Mouse (Mus musculus): ENCODE results near the gene Dbndd1. TPM values are rescaled to one million over a fixed set of nuclear protein-coding genes. Genes with fewer than 3 reads are reported as not detected.
"Not testable (repeated sequence)": the region's sequence is repeated elsewhere in the genome, so short reads cannot be mapped to it uniquely, and the experiment has no call there.

Gene Dbndd1
- polyA plus RNA-seq, 1 experiment from 2014 or later, result 85.6 TPM

GRCm38 (mm10) chr8:123482627-123483026 lies 32.6 kb downstream of the Dbndd1 start:
- ATAC-seq (ENCODE audit: low FRiP score), result no peak

DNA sequence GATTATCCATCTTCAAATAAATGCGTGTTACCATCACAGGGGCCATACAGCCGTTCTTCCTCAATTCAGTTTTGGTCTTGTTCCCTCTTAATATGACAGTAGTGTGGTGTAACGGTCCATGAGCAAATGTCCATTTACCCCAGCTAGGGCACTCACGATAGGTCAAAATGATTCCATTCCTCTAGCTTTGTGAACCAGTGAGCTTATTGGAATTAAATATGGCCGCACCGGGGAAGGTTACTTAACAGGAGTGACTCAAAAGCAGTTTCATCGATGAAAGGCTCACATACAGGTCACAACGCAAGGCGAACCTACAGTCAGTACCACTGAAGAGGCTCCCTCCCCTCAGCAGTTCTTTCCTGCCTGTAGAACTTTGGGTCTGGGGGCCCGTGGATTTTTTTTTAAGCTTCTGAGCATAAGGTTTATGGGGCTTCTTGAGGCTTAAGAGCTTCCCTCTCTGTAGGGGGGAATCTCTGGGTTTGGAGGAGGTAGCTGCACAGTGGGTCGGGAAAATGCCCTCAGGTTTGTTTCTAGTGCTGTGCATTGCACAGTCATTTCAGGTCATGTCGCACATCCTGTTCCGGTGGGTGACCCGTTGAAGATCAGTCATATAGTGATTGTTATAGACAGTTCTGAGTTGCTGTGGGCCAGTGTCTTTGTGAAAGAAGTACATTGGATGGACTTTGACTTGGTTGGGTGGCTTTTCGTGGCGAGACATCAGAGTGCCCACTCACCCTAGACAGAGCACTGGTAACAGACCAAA lies 36.6 kb downstream of the Dbndd1 start:
- peaks cover 20% of the 10 kb centered on the region for H3K4me1 ChIP-seq (replicated peaks)
- H3K9me3 ChIP-seq, result no peaks in the 10 kb centered on the region
- peak overlapping the region; percentile 75 for H3K4me3 ChIP-seq
- H3K9ac ChIP-seq, result peak overlapping the region; percentile 88
- peak overlapping the region; percentile 83 for H3K4me2 ChIP-seq
- peaks cover 30% of the 10 kb centered on the region for H3K36me3 ChIP-seq
- 39% methylated on average over 16 of the region's 16 CpGs for WGBS
- H3K27me3 ChIP-seq, result no peaks in the 10 kb centered on the region
- ATAC-seq (ENCODE audit: low FRiP score), result no peak
- peak overlapping the region; percentile 98 for H3K27ac ChIP-seq

More at GRCm38 (mm10) chr8:123482627-123483026, 32.6 kb downstream of the Dbndd1 start:
- Histone ChIP-seq H3K4me3 (no peak overlapping the region), H3K36me3 (peaks cover 67% of the 10 kb centered on the region), H3K9me3 (no peaks in the 10 kb centered on the region), H3K27ac (no peak overlapping the region), H3K27me3 (no peaks in the 10 kb centered on the region), H3K4me1 (replicated peaks) (peaks cover 12% of the 10 kb centered on the region), H3K4me2 (no peak overlapping the region), H3K9ac (no peak overlapping the region)
- WGBS, result 90% methylated on average over 7 of the region's 7 CpGs

- peak within 1 kb of the TSS; percentile 88 for H3K9ac ChIP-seq
- peaks cover 24% of the 10 kb centered on the region for H3K36me3 ChIP-seq
- peaks cover 20% of the 10 kb centered on the region for H3K4me1 ChIP-seq (replicated peaks)
- H3K4me2 ChIP-seq, result peak within 1 kb of the TSS; percentile 83
- H3K27ac ChIP-seq, result peak within 1 kb of the TSS; percentile 98
- ATAC-seq (ENCODE audit: low FRiP score), result peak; percentile 91
- WGBS, result under 1% methylated on average over 50 of the region's 58 CpGs
- no peaks in the 10 kb centered on the region for H3K9me3 ChIP-seq
- H3K27me3 ChIP-seq, result no peaks in the 10 kb centered on the region
- peak within 1 kb of the TSS; percentile 75 for H3K4me3 ChIP-seq
Measured at GRCm38 (mm10) chr8:123477737-123478258, 37.5 kb downstream of the Dbndd1 start, which contains the start of gene Afg3l1. TSS of gene Afg3l1 (plus strand) at chr8:123477903.

GRCm38 (mm10) chr8:123476911-123477736 lies 38.1 kb downstream of the Dbndd1 start:
- Histone ChIP-seq H3K4me3 (peak overlapping the region; percentile 75), H3K36me3 (peaks cover 17% of the 10 kb centered on the region), H3K9ac (peak overlapping the region; percentile 88), H3K4me2 (peak overlapping the region; percentile 83), H3K27me3 (no peaks in the 10 kb centered on the region), H3K27ac (peak overlapping the region; percentile 98), H3K4me1 (replicated peaks) (peaks cover 20% of the 10 kb centered on the region), H3K9me3 (no peaks in the 10 kb centered on the region)
- 7% methylated on average over 34 of the region's 34 CpGs for WGBS
- ATAC-seq (ENCODE audit: low FRiP score), result peak; percentile 67

DNA sequence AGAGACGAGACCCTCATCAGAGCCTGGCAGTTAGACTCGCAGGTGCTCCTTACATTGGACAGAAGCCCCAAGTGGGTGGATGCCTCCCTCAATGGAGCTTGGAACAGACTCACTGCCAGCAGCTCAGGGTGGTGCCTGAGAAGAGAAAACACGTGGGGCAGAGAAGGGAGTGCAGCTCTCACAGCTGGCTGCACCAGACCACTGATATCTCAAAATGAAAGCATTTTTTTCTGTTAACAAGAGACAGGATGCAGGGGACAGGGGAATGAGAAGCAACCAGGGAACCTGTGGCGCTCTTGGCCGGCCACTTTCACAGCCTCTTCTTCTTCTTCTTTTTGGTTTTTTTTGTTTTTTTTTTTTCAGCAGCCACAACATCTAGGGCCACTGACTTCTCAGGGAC lies 40.7 kb downstream of the Dbndd1 start:
- H3K4me1 ChIP-seq (replicated peaks), result peaks cover 20% of the 10 kb centered on the region
- not testable (repeated sequence) for H3K4me2 ChIP-seq; H3K27ac ChIP-seq; H3K9ac ChIP-seq; H3K36me3 ChIP-seq; H3K9me3 ChIP-seq; H3K4me3 ChIP-seq; ATAC-seq (ENCODE audit: low FRiP score); H3K27me3 ChIP-seq
- WGBS, result 67% methylated on average over 5 of the region's 5 CpGs

DNA sequence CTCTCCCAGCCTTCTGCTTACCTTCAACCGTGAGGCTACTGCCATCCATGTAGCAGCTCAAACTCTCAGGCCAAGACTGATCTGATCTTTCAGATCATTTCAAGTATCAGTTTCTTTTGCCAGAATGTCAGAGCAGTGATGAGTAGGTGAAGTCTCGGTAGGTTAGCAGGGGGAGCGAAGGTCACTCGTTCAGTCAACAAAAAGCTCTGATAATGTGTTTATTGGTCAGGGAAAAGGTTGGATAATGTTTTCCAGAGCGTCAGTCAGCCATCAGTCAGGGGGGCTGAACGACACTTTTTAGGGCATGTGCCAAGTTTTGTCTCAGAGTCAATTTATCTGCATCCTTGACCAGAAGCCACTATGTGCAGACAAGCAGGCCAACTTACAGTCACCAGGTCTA lies 42.3 kb downstream of the Dbndd1 start:
- H3K27me3 ChIP-seq; H3K9ac ChIP-seq; H3K4me2 ChIP-seq; H3K27ac ChIP-seq; ATAC-seq (ENCODE audit: low FRiP score); H3K9me3 ChIP-seq; H3K4me3 ChIP-seq; H3K36me3 ChIP-seq; H3K4me1 ChIP-seq (replicated peaks): not testable (repeated sequence)
- WGBS, result 78% methylated on average over 6 of the region's 6 CpGs

DNA sequence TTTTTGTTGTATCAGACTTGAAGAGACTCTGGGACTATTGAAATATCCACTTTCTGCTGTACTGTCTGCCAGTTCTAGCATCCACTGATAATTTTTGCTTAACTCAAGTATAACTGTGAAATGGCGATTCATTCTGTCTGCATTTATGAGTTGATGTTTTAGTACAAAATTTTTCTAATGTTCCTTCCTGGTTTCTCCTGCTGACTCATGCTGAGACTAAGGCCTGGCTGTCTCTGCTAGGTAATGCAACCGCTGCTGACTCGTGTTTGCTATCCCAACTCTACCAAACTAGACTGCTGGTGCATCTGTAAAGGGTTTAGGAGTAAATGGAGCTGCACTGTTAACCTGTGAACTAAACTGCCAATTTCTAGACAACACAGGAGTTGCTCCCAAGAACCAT lies 47.8 kb downstream of the Dbndd1 start:
- WGBS, result 87% methylated on average over 3 of the region's 3 CpGs
- Histone ChIP-seq H3K4me2 (no peak overlapping the region), H3K4me3 (no peak overlapping the region), H3K9me3 (no peaks in the 10 kb centered on the region), H3K27me3 (no peaks in the 10 kb centered on the region), H3K4me1 (replicated peaks) (no peaks in the 10 kb centered on the region), H3K36me3 (peaks cover 19% of the 10 kb centered on the region), H3K9ac (no peak overlapping the region), H3K27ac (no peak overlapping the region)
- no peak for ATAC-seq (ENCODE audit: low FRiP score)

DNA sequence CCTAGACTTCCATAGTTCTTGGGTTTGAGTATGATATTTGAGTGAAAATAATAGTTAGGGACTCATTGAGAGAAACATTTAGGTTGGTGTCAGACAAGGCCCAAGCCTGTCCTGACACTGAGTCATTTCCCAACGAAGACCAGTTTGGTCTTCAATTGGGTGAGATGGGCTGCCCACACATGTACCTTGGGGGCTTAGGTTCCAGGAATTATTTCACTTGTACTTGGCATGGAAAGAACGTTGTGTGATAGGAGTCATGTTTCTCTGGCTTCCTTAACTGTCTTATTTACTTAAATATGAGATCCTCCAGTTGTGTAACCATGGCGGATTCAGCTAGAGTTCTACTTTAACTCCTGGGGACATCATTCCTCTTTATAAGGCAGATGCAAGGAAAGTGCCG lies 51.6 kb downstream of the Dbndd1 start:
- Histone ChIP-seq H3K4me3 (no peak overlapping the region), H3K4me1 (replicated peaks) (no peaks in the 10 kb centered on the region), H3K36me3 (peaks cover 57% of the 10 kb centered on the region), H3K9ac (no peak overlapping the region), H3K27me3 (no peaks in the 10 kb centered on the region), H3K9me3 (no peaks in the 10 kb centered on the region), H3K27ac (no peak overlapping the region), H3K4me2 (no peak overlapping the region)
- 95% methylated on average over 4 of the region's 4 CpGs for WGBS
- ATAC-seq (ENCODE audit: low FRiP score), result no peak

Other genes starting within 250 kb of the Dbndd1 start
- gene Fanca, start 196.9 kb downstream of the Dbndd1 start, polyA plus RNA-seq (2015; fragmentation: Nextera tagmentation; extraction: Ambion mirVana), result 7.8 and 11.1 TPM in 2 replicates
- 39.1 and 39.6 TPM in 2 replicates for gene Spire2, start 182.8 kb downstream of the Dbndd1 start, polyA plus RNA-seq (2015; fragmentation: Nextera tagmentation; extraction: Ambion mirVana)
- gene Tcf25, start 141.7 kb downstream of the Dbndd1 start, polyA plus RNA-seq (2015; fragmentation: Nextera tagmentation; extraction: Ambion mirVana), result 273 and 284 TPM in 2 replicates
- gene Mc1r, start 108.4 kb downstream of the Dbndd1 start, polyA plus RNA-seq (2015; fragmentation: Nextera tagmentation; extraction: Ambion mirVana), result 0.17 TPM in 2 replicates
- 1,817 and 1,895 TPM in 2 replicates for gene Tubb3, start 104.0 kb downstream of the Dbndd1 start, polyA plus RNA-seq (2015; fragmentation: Nextera tagmentation; extraction: Ambion mirVana)
- gene Def8, start 91.9 kb downstream of the Dbndd1 start, polyA plus RNA-seq (2015; fragmentation: Nextera tagmentation; extraction: Ambion mirVana), result 42.2 and 44.3 TPM in 2 replicates
- 57.8 and 62.4 TPM in 2 replicates for gene Afg3l1, start 37.6 kb downstream of the Dbndd1 start, polyA plus RNA-seq (2015; fragmentation: Nextera tagmentation; extraction: Ambion mirVana)
- gene Gas8, start 3.4 kb upstream of the Dbndd1 start, polyA plus RNA-seq (2015; fragmentation: Nextera tagmentation; extraction: Ambion mirVana), result 42.5 and 44.8 TPM in 2 replicates
- gene Rhou, start 138.5 kb upstream of the Dbndd1 start, polyA plus RNA-seq (2015; fragmentation: Nextera tagmentation; extraction: Ambion mirVana), result 11.3 and 12.2 TPM in 2 replicates

Data from hindbrain, embryonic 13.5 days (tissue).